In genomic region chr14:27242253-27242652, GRCm38 (mm10) we compare ENCODE assay signal across 13 mouse cellular contexts.
DNase-seq lines count a peak whose midpoint lies in the region; ATAC-seq and TF ChIP-seq lines count a peak whose summit lies in the region.
"Had no signal": no experiment of that assay in that cellular context is flagged by ENCODE, and none has a peak within 500 bp of the region (broad histone marks: within the 10 kb centered on the region; RNA-seq: fewer than 3 reads in every experiment).

No protein-coding gene starts in this region.

- H3K9me3 ChIP-seq in lung, embryonic 16.5 days (ENCODE audit: control insufficient read depth, low read length), result no peaks in the 10 kb centered on the region
- H3K9me3 ChIP-seq: limb, embryonic 12.5 days; midbrain, embryonic 12.5 days had no signal

- H3K27ac ChIP-seq in heart, adult 2 months, result peak overlapping the region; percentile 71
- H3K27ac ChIP-seq in lung, embryonic 16.5 days (ENCODE audit: low read length), result peak overlapping the region; percentile 45
- H3K27ac ChIP-seq: limb, embryonic 12.5 days; midbrain, embryonic 12.5 days had no signal

- H3K36me3 ChIP-seq in heart, adult 2 months (ENCODE audit: control insufficient read depth, insufficient read depth, low read length), result peaks cover 17% of the 10 kb centered on the region
- no peaks in the 10 kb centered on the region for H3K36me3 ChIP-seq in lung, embryonic 16.5 days (ENCODE audit: control insufficient read depth, insufficient read depth, low read length)
- H3K36me3 ChIP-seq: limb, embryonic 12.5 days; midbrain, embryonic 12.5 days had no signal

- H3K79me2 ChIP-seq in heart, adult 2 months (replicated peaks; ENCODE audit: control insufficient read depth, insufficient read depth, low read length), result peaks cover 3% of the 10 kb centered on the region

- ATAC-seq in lung, embryonic 16.5 days (ENCODE audit: low read depth), result peak; percentile 83
- no peak for ATAC-seq in cerebellum, adult (ENCODE audit: insufficient number of reproducible peaks, low FRiP score, low TSS enrichment)
- ATAC-seq: intestine, embryonic 16.5 days had no signal

- DNase-seq in adrenal gland, adult (ENCODE audit: inconsistent age in 2 of 2, low spot score in 1 of 2), result peak; percentile 43 to 66
- no peak for DNase-seq in adrenal gland, adult 18-20 months (ENCODE audit: low spot score in 2 of 2)
- DNase-seq in heart, adult 2 months, result peak; percentile 56 to 76
- DNase-seq in kidney, adult 8-10 months, result peak; percentile 50 to 63
- no peak for DNase-seq in frontal cortex, postnatal 14 days (ENCODE audit: low spot score in 2 of 2)
- no peak for DNase-seq in right cerebral cortex, postnatal 36 days (ENCODE audit: low spot score in 2 of 2)
- DNase-seq: gastrocnemius, postnatal 25 days had no signal

- H3K9ac ChIP-seq in heart, adult 2 months (ENCODE audit: low read depth, low read length), result 0 out of 2 replicates have a peak overlapping the region, but pooled peaks have one; percentile 18
- H3K9ac ChIP-seq in lung, embryonic 16.5 days (ENCODE audit: low read length), result no peak overlapping the region
- H3K9ac ChIP-seq: limb, embryonic 12.5 days; midbrain, embryonic 12.5 days had no signal

- peak; percentile 75; the same call in 1 of the 2 replicates for TF ChIP-seq EP300 in heart, adult 2 months (IDR thresholded peaks at IDR 0.05; ENCODE audit: insufficient read depth, low read depth, low read length)

- no peak overlapping the region for H3K4me3 ChIP-seq in heart, adult 2 months
- H3K4me3 ChIP-seq in lung, embryonic 16.5 days (ENCODE audit: low read length), result no peak overlapping the region
- H3K4me3 ChIP-seq: erythroblast, embryonic 14.5 days; limb, embryonic 12.5 days; midbrain, embryonic 12.5 days had no signal

- TF ChIP-seq POLR2A in heart, adult 2 months (IDR thresholded peaks at IDR 0.05; ENCODE audit: insufficient read depth, low read depth, low read length), result peak; percentile 67; the same call in 1 of the 2 replicates

- H3K27me3 ChIP-seq in heart, adult 2 months (ENCODE audit: control insufficient read depth, insufficient read depth, low read length), result no peaks in the 10 kb centered on the region
- H3K27me3 ChIP-seq in lung, embryonic 16.5 days (ENCODE audit: control insufficient read depth, insufficient read depth, low read depth, low read length), result no peaks in the 10 kb centered on the region
- H3K27me3 ChIP-seq: limb, embryonic 12.5 days; midbrain, embryonic 12.5 days had no signal

- H3K4me2 ChIP-seq in lung, embryonic 16.5 days (ENCODE audit: low read depth, low read length), result no peak overlapping the region
- H3K4me2 ChIP-seq: limb, embryonic 12.5 days; midbrain, embryonic 12.5 days had no signal

- no peak for TF ChIP-seq CTCF in heart, adult 2 months (IDR thresholded peaks at IDR 0.05)

- peaks cover 22% of the 10 kb centered on the region for H3K4me1 ChIP-seq in heart, adult 2 months (ENCODE audit: control insufficient read depth, insufficient read depth, low read length)
- peaks cover 3% of the 10 kb centered on the region for H3K4me1 ChIP-seq in lung, embryonic 16.5 days (replicated peaks; ENCODE audit: control insufficient read depth, insufficient read depth, low read length)
- H3K4me1 ChIP-seq: midbrain, embryonic 12.5 days had no signal

- 28% methylated on average over 8 of the region's 8 CpGs for WGBS in heart, adult 2 months
- 68% methylated on average over 8 of the region's 8 CpGs for WGBS in lung, embryonic 16.5 days

- intact Hi-C loops in heart, adult 2 months (cut with DNase I), result loop anchor here (5.0 kb wide), 1 partner anchor 55 kb away; no protein-coding TSS in a partner anchor

Comparison
In these comparisons a context has a peak if more than half of its experiments do, and no peak if none do; other contexts are left out.
1. DNase-seq: peak in adrenal gland, adult (2 of 2), heart, adult 2 months (2 of 2) and kidney, adult 8-10 months (2 of 2); none in adrenal gland, adult 18-20 months (0 of 2), frontal cortex, postnatal 14 days (0 of 2) and right cerebral cortex, postnatal 36 days (0 of 2).